Mouse (Mus musculus): Measurements from ENCODE around the gene Sox21.

- TF ChIP-seq POLR2A (IDR thresholded peaks at IDR 0.05; ENCODE audit: low read depth, low read length) (no peak), CTCF (IDR thresholded peaks at IDR 0.05; ENCODE audit: borderline replicate concordance, insufficient read depth, low read length) (no peak)
Measured at GRCm38 (mm10) chr14:118202006-118202405, 34.8 kb downstream of the Sox21 start.
